Mouse (Mus musculus) lung, postnatal 25 days (tissue): ENCODE results near the gene Wnt9a.

Experiments
- DNase-seq: peaks from one replicate; pipeline ENCODE4 v3.0.0; 2022; ENCODE audit warnings: low spot score

Wnt9a gene

DNA sequence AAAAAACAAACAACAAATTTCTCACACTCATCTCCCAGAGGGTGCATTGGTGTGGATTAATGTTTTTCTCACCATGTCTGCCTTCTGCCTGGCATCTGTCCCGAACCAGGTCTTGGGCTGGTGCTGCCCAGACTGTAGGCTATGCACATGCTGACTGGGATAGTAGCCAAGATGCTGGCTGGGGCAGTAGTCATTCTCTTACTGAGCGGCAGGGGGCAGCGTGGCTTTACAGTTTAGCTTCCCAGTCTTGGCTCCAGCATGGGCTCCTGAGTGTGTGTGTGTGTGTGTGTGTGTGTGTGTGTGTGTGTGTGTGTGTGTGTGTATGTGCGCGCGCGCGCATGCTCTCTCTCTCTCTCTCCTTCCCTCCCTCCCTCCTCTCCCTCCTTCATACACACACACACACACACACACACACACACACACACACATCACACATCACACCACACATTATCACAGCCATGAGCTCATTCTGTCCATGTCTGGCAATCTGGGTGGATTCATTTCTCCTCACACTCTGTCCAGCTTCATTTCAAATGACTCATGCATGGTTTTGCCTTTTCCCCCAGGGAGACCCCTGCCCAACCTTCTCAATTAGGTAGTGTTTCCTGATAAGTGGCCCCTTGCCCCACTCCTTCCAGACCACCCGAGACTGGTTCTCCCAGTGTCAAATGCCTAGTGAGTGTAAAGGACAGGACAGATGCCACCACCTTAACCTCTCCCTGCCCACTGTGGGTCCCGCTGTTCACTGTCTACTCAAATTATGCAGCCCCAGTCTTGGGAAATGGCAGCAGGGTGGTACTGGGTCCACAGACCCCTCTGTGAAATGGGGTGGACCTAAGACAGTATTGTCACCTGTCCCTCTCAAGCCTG lies 3.8 kb upstream of the Wnt9a start:
- DNase-seq = peak; percentile 86

DNA sequence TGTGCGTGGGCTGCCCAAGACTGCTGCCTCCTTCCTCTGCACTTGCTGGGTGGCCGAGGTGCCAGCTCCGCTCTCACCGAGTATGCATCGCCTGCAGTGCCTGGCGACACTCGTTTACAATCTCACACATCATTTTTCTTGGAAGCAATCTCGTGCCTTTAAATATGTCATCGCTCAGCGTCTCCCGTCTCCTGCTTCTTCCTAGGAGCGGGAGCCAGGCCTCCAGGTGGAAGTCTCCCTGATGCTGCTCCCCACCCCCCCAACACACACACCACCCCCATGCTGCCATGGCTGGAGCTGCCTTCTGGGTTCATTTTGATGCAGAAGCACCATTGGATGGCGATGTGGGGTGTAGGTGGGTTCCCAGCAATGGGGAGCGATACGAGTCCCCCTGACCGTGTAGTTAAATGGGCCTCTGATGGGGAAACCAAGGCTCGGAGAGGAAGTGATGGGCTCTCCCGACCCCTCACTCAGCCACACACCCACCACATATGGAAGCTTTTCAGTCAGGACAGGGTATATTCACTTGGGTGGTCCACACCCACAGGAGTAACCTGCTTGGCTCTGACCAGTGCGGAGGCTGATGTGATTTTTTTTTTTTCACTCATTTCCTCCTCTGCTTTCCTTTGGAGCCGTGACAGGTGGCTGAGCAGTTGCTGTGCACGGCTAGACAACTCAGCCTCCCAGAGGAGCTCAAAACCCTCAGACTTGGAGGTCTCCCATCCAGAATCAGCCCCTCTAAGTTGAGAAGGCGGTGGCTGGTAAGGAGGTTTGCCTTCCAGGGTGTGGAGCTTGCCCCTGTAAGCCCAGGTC lies 1.5 kb upstream of the Wnt9a start:
- no peak for DNase-seq

DNA sequence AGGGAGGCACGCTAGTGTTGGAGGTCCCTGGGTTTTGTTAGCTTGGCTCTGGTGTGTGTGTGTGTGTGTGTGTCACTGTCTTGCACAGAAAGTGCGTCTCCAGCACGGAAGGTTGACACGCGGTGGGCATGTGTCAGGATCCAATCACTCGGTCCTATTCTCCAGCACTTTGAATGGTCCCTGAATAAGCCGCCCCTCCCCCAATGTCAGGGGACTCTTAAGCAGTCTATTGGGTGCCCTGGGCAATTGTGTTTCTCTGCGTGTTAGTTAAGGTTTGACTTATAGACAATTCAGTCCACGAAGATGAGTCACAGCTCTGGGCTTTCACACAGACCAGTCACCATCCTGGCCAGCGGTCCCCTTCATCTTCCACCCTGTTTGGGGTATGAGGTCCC lies 910 bp upstream of the Wnt9a start:
- no peak for DNase-seq

- peak; percentile 83 for DNase-seq
Observed at GRCm38 (mm10) chr11:59307422-59308163, 865 bp downstream of the Wnt9a start.

DNA sequence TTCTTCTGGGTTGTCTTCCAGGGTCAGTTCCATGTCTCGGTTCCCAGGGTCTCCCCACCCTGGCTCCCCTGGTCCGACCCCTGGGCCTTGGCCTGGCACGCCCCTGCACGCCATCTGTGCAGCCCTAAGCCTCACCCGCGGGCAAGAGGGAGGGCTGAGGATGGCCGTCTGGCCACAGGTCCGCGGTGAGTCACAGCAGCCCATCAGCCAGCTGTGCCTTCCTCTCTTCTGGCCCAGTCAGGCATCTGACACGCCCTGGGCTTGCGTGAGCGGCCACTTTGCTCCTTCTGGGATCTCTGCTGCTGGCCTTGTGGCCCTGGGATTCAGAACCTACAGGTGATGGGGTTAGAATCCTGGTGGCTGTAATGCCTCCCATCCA lies 1.4 kb downstream of the Wnt9a start:
- no peak for DNase-seq

DNA sequence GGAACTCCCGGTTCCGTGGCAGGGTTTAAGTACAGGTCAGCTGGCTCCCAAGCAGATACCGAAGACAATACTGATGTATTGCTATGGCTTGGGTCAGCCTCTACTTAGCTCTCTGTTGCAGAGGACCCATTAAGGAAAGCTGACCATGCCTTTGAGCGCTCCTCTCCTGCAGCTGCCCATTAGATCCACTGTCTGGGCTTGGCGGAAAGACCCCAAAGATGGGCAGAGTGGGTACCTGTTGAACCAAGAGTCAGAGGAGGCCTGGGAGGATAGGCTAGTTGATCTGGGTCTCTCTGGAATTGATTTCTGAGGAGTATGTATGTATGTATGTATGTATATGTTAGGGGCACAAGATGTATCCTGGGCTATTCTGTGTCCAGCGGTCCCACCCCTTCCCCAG lies 1.9 kb downstream of the Wnt9a start:
- no peak for DNase-seq

- peak; percentile 62 for DNase-seq
Observed at GRCm38 (mm10) chr11:59309106-59309805, 2.5 kb downstream of the Wnt9a start.

DNA sequence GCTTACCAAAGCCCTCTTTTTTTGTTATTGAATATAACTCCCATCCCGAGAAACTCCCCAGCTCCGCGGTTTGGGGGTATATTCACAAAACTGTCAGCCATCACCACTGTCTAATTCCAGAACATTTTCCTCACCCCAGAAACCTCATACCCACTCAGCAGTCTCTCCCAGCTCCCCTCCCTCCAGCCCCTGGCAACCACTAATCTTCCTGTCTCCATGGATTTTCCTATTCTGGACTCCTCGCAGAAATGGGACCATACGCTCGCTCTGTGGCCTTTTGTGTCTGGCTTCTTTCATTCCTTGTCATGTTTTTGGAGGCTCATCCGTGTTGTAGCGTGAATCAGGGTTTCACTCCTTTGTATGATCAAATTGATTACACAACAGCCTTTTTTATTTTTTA lies 3.2 kb downstream of the Wnt9a start:
- no peak for DNase-seq

- no peak for DNase-seq
Observed at GRCm38 (mm10) chr11:59312060-59312459, 5.3 kb downstream of the Wnt9a start.

GRCm38 (mm10) chr11:59312501-59312900 lies 5.8 kb downstream of the Wnt9a start:
- no peak for DNase-seq

DNA sequence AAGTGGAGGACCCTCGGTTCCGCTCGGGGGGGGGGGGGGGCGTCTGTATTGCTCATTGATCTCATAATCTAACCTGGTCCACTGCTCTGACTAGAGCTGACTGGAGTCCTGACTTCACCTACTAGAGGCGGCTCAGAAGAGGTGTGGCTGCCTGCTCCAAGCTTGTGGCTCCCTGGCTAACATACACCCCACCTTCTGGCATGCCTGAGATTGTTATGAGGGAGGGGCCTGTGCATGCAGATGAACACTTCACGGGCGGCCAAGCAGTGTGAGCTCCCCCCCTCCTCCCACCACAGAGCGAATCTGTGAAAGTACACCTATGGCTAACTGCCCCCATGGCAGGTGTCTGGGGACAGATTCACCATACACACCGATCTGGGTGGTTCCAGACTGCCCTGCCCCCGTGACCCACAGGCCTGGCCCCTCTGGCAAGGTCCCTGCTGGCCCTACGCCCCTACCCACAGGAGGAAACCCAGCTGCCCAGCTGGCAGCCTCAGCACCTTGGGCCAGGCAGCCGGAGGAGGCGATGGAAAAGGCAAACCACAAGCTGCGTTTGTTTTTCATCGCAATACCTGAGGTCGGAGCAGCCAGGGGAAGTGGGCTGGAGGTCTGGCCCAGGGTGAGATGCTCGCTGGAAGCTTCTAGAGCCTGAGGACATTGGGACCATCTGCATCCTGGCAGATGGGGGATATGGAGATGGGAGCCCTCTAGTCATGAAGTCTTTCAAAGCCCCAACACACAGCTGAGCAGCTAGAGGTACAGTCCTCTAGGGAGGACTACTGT lies 6.5 kb downstream of the Wnt9a start:
- no peak for DNase-seq

DNA sequence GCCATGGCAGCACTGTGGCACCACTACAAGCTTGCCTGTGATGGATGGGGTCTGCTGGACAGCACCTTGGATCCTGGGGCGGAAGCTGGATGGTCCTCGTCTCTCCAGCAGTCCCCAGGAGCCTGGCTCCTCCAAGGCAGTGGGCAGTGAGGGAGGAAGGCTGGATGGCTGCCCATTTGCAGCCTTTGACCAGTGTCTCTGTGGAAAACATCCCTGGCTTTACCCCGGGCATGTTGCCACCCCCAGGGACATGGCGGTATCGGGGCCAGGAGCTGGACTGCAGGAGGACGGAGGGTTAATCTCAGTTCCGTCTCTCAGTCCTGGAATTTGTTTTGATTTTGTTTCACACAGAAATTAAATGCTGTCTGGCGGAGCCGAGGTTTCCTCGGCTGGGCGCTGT lies 7.2 kb downstream of the Wnt9a start:
- no peak for DNase-seq

- no peak for DNase-seq
Observed at GRCm38 (mm10) chr11:59316517-59316916, 9.8 kb downstream of the Wnt9a start.

DNA sequence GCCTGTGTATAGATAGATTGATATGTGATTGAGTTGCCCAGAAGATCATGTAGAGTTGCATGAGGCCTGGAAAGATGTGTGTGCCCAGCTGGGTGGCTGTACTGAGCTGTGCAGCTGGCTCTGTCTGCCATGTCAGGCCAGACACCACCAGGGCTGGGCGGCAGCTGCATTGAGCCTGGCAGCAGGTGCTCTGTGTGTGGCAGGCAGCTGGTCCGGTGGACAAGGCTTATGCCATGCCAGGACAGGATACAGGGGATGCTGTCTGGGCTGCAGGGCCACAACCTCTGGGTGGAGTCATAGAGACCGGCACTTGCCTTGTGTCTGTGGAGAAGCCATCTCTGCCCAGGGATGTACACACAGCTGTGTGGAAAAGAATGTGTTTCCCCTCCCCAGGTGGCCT lies 16.3 kb downstream of the Wnt9a start:
- DNase-seq = no peak

GRCm38 (mm10) chr11:59324777-59325176 lies 18.0 kb downstream of the Wnt9a start:
- no peak for DNase-seq

- no peak for DNase-seq
Observed at GRCm38 (mm10) chr11:59327625-59328024, 20.9 kb downstream of the Wnt9a start.

DNA sequence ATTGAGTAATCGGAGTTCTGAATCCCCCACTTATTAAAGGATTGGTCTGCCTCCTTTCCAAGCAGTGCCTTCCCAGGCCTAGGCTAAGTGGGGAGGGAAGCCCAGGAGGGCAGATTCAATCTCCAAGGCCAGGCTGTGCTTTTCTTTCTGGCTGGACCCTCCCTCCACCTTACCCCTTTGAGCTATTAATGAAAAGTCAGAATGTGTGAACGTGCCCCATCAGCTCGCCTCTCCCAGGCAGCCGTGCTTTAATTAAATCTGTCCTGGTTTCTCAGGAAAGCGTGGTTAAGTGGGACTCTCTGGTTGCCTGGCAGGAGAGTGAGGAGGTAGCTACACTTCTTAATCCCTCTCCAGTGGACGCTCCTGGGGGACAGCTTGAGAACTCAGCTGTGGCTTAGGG lies 22.9 kb downstream of the Wnt9a start:
- DNase-seq = no peak

- DNase-seq = peak; percentile 63
Observed at GRCm38 (mm10) chr11:59330560-59330959, 23.8 kb downstream of the Wnt9a start.

DNA sequence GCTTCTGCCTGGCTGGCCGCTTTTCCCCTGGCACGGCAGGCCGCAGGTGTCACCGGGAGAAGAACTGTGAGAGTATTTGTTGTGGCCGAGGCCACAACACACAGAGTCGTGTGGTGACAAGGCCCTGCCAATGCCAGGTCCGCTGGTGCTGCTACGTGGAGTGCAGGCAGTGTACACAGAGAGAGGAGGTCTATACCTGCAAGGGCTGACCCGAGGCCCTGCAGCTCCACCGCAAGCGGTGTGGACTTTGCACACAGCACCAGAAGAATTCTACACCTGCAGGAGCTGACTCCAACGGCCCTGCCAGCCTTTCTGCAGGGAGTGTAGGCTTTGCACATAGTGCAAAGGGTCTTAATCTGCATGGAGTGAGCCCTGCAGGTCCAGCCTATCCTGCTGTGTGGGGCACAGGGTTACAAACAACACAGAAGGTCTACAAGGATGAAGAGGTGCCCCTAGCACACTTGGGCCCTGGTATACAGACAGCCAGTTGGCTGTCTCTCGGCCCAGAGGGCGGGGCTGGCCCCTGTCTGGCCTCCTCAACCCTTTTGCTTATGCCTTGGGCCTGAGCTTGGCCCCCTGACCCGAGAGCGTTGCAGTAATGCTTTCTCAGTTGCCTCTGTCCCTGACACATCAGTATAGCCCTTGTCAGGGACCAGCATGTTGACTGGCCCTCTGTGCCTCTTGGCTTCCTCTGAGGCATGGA lies 24.6 kb downstream of the Wnt9a start:
- no peak for DNase-seq

DNA sequence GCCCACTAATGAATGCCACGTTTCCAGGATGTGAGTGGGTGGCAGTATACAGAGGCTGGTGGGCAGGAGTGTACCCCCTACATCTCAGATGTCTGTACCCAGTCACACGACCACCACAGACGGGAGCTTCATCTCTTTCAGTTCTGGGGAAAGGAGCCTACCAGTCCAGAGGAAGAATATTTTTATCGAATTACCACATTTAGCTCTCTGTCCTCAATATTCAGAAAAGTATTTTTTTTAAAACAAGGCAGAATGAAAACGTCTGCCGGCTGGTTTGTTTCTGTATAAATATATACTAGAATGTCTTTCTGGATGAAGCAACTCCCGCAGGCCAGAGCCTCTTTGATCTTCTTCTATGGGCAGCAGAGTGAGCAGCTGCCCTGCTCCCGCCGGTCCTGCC lies 26.2 kb downstream of the Wnt9a start:
- DNase-seq = no peak

DNA sequence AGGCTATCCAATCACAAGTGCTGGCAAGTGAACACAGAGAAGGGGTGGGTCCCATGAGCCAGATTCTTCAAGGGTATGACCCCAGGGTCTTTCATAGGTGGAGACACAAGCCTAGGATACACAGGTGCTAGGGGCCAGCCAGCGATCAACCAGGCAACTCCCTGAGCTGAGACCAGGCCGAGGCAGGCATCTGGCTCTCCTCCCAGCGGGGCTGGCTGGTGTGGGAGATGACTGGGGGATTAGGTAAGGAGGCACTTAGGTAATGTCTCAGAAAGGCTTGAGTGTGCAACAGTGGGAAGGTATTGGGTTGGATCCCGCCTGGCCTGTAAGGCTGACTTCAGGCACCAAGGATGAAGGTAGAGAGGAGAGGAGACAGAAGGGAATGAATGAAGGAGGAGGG lies 28.4 kb downstream of the Wnt9a start:
- DNase-seq = peak; percentile 12
